Mouse (Mus musculus) intestine, embryonic 14.5 days (tissue): ENCODE data around the gene Raver1. TPM values are rescaled to one million over a fixed set of nuclear protein-coding genes. Genes with fewer than 3 reads are reported as not detected.

ENCODE experiments used
- ATAC-seq: fragments of 200-750 bp; cut with Nextera tagmentation; replicated peaks from 2 replicates; pipeline ENCODE4 v1.8.0; 2017; ENCODE audit warnings: low read depth, moderate number of reproducible peaks, moderate TSS enrichment, moderate library complexity; ENCODE audit not compliant: low FRiP score, low TSS enrichment
- DNase-seq: peaks from one replicate; pipeline ENCODE4 v3.0.0-alpha.2; 2018; ENCODE audit warnings: low spot score
- H3K27ac ChIP-seq: fragments of 300-500 bp; sonication (generic); 2 replicates; pipeline ENCODE4 v1.5.1; 2014; ENCODE audit warnings: low read depth, mild to moderate bottlenecking, control low read depth
- H3K27me3 ChIP-seq: fragments of 300-500 bp; sonication (generic); replicated peaks from 2 replicates; pipeline ENCODE4 v1.6.1; 2014; ENCODE audit warnings: low read length, control low read depth; ENCODE audit not compliant: control insufficient read depth, insufficient read depth
- H3K36me3 ChIP-seq: fragments of 300-500 bp; sonication (generic); 2 replicates; pipeline ENCODE4 v1.6.1; 2014; ENCODE audit warnings: low read length, control low read depth; ENCODE audit not compliant: control insufficient read depth, insufficient read depth
- H3K4me1 ChIP-seq: fragments of 300-500 bp; sonication (generic); replicated peaks from 2 replicates; pipeline ENCODE4 v1.6.1; 2014; ENCODE audit warnings: low read length, control low read depth, mixed read lengths; ENCODE audit not compliant: control insufficient read depth, insufficient read depth
- H3K4me2 ChIP-seq: fragments of 300-500 bp; sonication (generic); 2 replicates; pipeline ENCODE4 v1.6.1; 2014; ENCODE audit warnings: low read length
- H3K4me3 ChIP-seq: fragments of 300-500 bp; sonication (generic); 2 replicates; pipeline ENCODE4 v1.5.1; 2014; ENCODE audit warnings: low read depth, low read length, control low read depth, mixed read lengths
- H3K9ac ChIP-seq: fragments of 300-500 bp; sonication (generic); 2 replicates; pipeline ENCODE4 v1.6.1; 2014; ENCODE audit warnings: mild to moderate bottlenecking, low read length
- H3K9me3 ChIP-seq: fragments of 300-500 bp; sonication (generic); 2 replicates; pipeline ENCODE4 v1.6.1; 2016; ENCODE audit warnings: low read length, control low read depth; ENCODE audit not compliant: control insufficient read depth
- WGBS: fragments of 180-500 bp; shearing (Covaris S2); extraction: QIAGEN DNeasy Blood & Tissue Kit; methylation state at CpG from one replicate; pipeline ENCODE4 v1.1.7; 2014; 5-methylcytosine and 5-hydroxymethylcytosine counted together
- polyA plus RNA-seq: library from polyadenylated mRNA; unstranded; fragments of >200 nt; fragmentation: Nextera tagmentation; extraction: Ambion mirVana; gene quantifications from 2 replicates; pipeline ENCODE4 v1.2.1, GENCODE M21; 2014

Gene Raver1
- polyA plus RNA-seq, 1 experiment from 2014 or later, result 87.5 TPM

DNA sequence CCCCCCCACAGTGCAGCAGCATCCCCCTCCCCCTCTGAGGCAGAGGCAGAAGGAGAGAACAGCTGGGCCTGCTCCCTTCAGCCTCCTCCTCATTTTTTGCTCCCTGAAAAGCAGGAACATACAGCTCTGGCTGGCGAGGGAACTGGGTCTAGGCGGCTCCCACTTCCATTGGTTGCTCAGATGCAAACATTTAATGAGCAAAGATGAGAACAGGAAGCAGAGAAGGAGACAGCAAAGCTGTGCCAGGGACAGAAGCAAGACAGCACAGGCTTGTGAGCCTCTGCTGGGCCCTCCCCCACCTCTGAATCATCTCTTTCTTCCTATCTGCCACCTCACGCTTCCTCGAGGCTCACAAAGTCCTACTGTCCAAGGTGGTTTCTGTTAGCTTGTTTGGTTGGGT, 50.5 kb downstream of the Raver1 start:
- WGBS, result 23% methylated on average over 4 of the region's 4 CpGs
- Histone ChIP-seq H3K4me2 (no peak overlapping the region), H3K9ac (no peak overlapping the region), H3K27me3 (peaks cover 33% of the 10 kb centered on the region), H3K4me1 (peaks cover 12% of the 10 kb centered on the region), H3K27ac (no peak overlapping the region), H3K9me3 (no peaks in the 10 kb centered on the region), H3K4me3 (no peak overlapping the region), H3K36me3 (no peaks in the 10 kb centered on the region)
- ATAC-seq, result no peak
- DNase-seq, result no peak

DNA sequence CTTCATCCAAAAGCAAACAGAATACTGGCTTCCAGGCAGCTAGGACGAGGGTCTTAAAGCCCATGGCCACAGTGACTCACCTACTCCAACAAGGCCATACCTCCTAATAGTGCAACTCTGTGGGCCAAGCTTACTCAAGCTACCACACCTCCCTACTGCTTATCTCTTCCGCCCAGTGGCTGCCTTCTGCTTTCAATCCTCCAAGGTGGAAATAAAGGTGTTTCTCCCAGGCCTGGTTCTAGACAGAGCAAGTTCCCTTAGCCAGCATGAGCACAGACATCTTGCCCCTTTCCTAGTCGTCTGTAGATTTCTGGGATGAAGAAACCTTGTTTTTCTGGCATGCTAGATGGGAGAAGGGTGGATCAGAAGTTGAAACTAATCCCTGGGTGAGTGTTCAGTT, 52.0 kb downstream of the Raver1 start:
- no peaks in the 10 kb centered on the region for H3K9me3 ChIP-seq
- no peaks in the 10 kb centered on the region for H3K36me3 ChIP-seq
- peaks cover 17% of the 10 kb centered on the region for H3K4me1 ChIP-seq
- H3K4me2 ChIP-seq, result no peak overlapping the region
- H3K27ac ChIP-seq, result no peak overlapping the region
- no peak overlapping the region for H3K9ac ChIP-seq
- ATAC-seq, result no peak
- WGBS, result 73% methylated on average over 3 of the region's 3 CpGs
- no peak for DNase-seq
- H3K4me3 ChIP-seq, result no peak overlapping the region
- H3K27me3 ChIP-seq, result peaks cover 48% of the 10 kb centered on the region

DNA sequence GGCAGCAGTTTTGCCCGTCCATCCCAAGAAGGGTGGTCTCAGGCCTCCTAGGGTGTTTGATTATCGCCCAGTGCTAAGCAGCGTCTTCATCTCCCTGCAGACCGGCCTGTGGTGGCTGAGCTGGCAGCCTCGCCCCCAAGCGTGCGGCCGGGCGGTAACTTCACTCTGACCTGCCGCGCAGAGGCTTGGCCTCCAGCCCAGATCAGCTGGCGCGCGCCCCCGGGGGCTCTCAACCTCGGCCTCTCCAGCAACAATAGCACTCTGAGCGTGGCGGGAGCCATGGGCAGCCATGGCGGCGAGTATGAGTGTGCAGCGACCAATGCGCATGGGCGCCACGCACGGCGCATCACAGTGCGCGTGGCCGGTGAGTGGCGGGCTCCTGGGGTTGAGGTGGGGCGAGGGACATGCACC, 54.3 kb downstream of the Raver1 start:
- ATAC-seq (no peak), DNase-seq (peak; percentile 62)
- peak overlapping the region; percentile 36 for H3K4me3 ChIP-seq
- H3K27ac ChIP-seq, result no peak overlapping the region
- peak overlapping the region; percentile 53 for H3K4me2 ChIP-seq
- H3K4me1 ChIP-seq, result peaks cover 26% of the 10 kb centered on the region
- WGBS, result 4% methylated on average over 31 of the region's 31 CpGs
- peaks cover 71% of the 10 kb centered on the region for H3K27me3 ChIP-seq
- no peaks in the 10 kb centered on the region for H3K36me3 ChIP-seq
- peak overlapping the region; percentile 22; the same call in 1 of the 2 replicates for H3K9ac ChIP-seq
- H3K9me3 ChIP-seq, result no peaks in the 10 kb centered on the region

DNA sequence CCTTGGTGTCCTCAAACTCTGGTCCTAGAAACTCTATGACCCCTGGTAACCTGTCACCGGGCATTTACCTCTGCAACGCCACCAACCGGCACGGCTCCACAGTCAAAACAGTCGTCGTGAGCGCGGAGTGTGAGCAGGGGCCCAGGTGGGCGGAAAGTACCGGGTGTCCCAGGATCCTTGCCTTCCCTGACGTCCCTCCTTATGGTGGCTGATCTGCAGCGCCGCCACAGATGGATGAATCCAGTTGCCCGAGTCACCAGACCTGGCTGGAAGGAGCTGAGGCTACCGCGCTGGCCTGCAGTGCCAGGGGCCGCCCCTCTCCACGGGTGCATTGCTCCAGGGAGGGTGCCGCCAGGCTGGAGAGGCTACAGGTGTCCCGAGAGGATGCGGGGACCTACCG, 55.1 kb downstream of the Raver1 start:
- H3K9ac ChIP-seq, result no peak overlapping the region
- ATAC-seq (no peak), DNase-seq (peak; percentile 53)
- H3K9me3 ChIP-seq, result no peaks in the 10 kb centered on the region
- 4% methylated on average over 22 of the region's 22 CpGs for WGBS
- H3K4me2 ChIP-seq, result no peak overlapping the region
- no peak overlapping the region for H3K27ac ChIP-seq
- H3K27me3 ChIP-seq, result peaks cover 79% of the 10 kb centered on the region
- H3K4me3 ChIP-seq, result no peak overlapping the region
- no peaks in the 10 kb centered on the region for H3K36me3 ChIP-seq
- H3K4me1 ChIP-seq, result peaks cover 32% of the 10 kb centered on the region

DNA sequence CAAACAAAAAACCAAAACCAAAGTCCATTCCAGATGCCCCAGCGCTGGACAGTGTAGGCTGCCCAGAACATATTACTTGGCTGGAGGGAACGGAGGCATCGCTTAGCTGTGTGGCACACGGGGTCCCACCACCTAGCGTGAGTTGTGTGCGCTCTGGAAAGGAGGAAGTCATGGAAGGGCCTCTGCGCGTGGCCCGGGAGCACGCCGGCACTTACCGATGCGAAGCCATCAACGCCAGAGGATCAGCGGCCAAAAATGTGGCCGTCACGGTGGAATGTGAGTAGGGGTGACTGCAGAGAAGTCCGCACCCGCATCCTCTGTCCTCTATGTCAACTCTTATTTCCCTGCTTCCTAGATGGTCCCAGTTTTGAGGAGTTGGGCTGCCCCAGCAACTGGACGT, 55.6 kb downstream of the Raver1 start:
- Histone ChIP-seq H3K9me3 (no peaks in the 10 kb centered on the region), H3K4me3 (no peak overlapping the region), H3K27me3 (peaks cover 82% of the 10 kb centered on the region), H3K4me1 (peaks cover 29% of the 10 kb centered on the region), H3K36me3 (no peaks in the 10 kb centered on the region), H3K4me2 (no peak overlapping the region), H3K27ac (no peak overlapping the region), H3K9ac (no peak overlapping the region)
- ATAC-seq, result no peak
- no peak for DNase-seq
- 11% methylated on average over 20 of the region's 20 CpGs for WGBS

DNA sequence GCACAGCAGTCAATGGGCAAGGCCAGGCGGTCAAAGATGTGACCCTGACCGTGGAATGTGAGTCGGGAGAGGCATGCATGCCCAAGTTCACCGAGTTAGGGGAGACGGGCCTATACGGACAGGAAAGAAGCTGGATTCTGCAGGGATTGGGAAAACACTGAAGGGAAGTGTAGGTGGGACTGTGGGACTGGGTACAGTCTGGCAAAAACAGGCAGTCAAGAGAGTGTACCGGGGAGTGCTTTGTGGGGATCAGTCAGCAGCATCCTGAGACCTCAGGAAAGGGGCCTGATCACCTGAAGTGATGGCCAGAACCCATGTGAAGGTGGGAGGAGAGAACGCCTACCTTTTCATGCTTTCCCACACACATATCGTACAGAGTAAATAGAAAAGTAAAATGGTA, 56.2 kb downstream of the Raver1 start:
- no peaks in the 10 kb centered on the region for H3K9me3 ChIP-seq
- no peak overlapping the region for H3K27ac ChIP-seq
- H3K4me1 ChIP-seq, result peaks cover 27% of the 10 kb centered on the region
- DNase-seq (no peak), ATAC-seq (no peak)
- WGBS, result 23% methylated on average over 9 of the region's 9 CpGs
- H3K36me3 ChIP-seq, result no peaks in the 10 kb centered on the region
- H3K4me3 ChIP-seq, result no peak overlapping the region
- no peak overlapping the region for H3K9ac ChIP-seq
- peaks cover 82% of the 10 kb centered on the region for H3K27me3 ChIP-seq
- no peak overlapping the region for H3K4me2 ChIP-seq

DNA sequence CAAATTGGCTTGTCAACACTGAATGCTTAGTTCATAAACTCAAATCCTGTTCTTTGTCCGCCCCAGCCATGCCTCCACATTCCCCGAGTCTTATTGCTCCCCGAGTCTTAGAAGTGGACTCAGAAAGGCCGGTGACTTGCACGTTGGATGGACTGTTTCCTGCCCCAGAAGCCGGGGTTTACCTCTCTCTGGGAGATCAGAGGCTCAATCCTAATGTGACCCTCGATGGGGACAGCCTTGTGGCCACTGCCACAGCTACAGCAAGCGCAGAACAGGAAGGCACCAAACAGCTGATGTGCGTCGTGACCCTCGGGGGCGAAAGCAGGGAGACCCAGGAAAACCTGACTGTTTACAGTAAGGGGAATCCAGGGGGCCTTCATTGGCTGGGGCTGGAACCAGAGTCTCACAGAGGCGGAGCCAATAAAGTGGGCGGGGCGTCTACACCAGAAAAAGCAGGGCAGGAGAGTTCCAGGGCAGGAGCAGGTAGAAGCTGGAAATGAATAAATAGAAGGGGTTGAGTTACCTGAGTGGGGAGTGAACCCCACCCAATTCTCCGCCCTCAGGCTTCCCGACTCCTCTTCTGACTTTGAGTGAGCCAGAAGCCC, 57.2 kb downstream of the Raver1 start:
- Histone ChIP-seq H3K27ac (no peak overlapping the region), H3K4me2 (no peak overlapping the region), H3K27me3 (peaks cover 90% of the 10 kb centered on the region), H3K36me3 (no peaks in the 10 kb centered on the region), H3K9ac (no peak overlapping the region), H3K9me3 (no peaks in the 10 kb centered on the region), H3K4me3 (no peak overlapping the region), H3K4me1 (peaks cover 36% of the 10 kb centered on the region)
- ATAC-seq (no peak), DNase-seq (peak; percentile 56)
- 4% methylated on average over 17 of the region's 17 CpGs for WGBS

DNA sequence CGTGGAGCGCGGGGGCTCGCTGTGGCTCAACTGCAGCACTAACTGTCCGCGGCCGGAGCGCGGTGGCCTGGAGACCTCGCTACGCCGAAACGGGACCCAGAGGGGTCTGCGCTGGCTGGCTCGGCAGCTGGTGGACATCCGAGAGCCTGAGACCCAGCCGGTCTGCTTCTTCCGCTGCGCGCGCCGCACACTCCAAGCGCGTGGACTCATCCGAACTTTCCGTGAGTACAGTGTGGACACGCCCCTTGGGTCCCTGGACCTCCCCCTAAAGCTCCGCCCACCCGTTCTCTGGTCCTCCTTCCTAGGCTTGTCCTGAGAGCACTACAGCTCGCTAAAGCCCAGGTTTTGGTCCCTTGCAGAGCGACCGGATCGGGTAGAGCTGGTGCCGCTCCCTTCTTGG, 58.7 kb downstream of the Raver1 start:
- Histone ChIP-seq H3K4me2 (peak overlapping the region; percentile 91), H3K27ac (no peak overlapping the region), H3K9me3 (no peaks in the 10 kb centered on the region), H3K36me3 (no peaks in the 10 kb centered on the region), H3K4me1 (peaks cover 43% of the 10 kb centered on the region), H3K4me3 (peak overlapping the region; percentile 48), H3K9ac (0 out of 2 replicates have a peak overlapping the region, but pooled peaks have one; percentile 16), H3K27me3 (peaks cover 82% of the 10 kb centered on the region)
- DNase-seq (peak; percentile 93), ATAC-seq (peak; percentile 62)
- under 1% methylated on average over 34 of the region's 34 CpGs for WGBS

DNA sequence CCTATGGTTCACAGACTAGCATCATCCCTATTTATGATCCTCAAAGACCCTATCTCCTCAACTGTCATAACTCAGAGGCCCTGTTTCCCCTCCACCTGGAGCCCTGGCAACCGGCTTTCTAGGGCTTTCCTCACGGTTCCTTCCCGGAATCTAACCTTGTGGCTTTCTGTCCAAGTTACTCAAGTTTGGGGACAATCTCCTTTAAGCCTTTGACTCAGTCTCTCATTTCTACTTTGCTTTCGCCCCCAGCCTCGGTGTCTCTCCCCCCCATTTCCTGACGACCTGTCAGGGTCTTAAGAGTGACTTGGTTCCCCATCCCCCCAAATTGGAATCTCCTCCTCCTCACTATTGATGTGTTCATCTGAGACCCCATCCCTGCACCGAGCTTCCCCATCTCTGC, 59.3 kb downstream of the Raver1 start:
- peaks cover 38% of the 10 kb centered on the region for H3K4me1 ChIP-seq
- H3K27me3 ChIP-seq, result peaks cover 75% of the 10 kb centered on the region
- H3K9me3 ChIP-seq, result no peaks in the 10 kb centered on the region
- H3K4me2 ChIP-seq, result peak overlapping the region; percentile 98
- H3K9ac ChIP-seq, result no peak overlapping the region
- no peak for ATAC-seq
- DNase-seq, result no peak
- peak overlapping the region; percentile 48 for H3K4me3 ChIP-seq
- H3K27ac ChIP-seq, result no peak overlapping the region
- H3K36me3 ChIP-seq, result no peaks in the 10 kb centered on the region
- WGBS, result 3% methylated on average over 7 of the region's 7 CpGs
